8 mouse cellular contexts compared by ENCODE assay signal in the genomic region with DNA sequence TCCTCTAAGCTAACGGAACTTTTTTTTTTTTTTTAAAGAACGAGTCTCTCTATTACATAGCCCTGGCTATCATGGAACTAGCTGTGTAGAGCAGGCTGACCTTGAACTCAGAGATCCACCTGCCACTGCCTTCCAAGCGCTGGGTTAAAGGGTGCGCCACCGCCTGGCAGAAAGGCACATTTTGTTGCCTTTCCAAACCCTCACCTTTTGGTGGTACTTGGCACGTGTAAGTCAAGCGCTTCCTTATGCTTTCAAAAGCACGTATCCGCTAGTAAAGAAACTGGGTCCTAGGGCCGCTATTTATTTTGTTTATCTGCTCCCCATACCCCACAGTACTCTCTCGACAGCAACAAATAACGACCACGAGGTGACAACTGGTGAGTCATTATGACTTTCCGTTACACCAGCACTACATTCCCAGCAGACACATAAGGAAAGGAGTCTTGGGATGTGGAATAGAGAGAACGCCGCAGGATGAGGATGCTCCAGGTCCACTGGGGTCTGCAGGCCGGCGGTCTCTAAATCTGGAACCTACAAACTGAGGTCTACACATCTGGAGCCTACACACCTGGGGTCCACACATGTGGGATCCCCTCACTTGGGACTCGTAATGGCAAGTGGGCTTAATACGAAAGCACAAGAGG. TPM values are rescaled to one million over a fixed set of nuclear protein-coding genes. Genes with fewer than 3 reads are reported as not detected.
DNase-seq lines count a peak whose midpoint lies in the region; ATAC-seq and TF ChIP-seq lines count a peak whose summit lies in the region.

No protein-coding gene starts in this region.

- TF ChIP-seq POLR2A in cortical plate, adult 2 months (IDR thresholded peaks at IDR 0.05; ENCODE audit: extremely low read depth, insufficient read depth, low read length), result no peak

- no peaks in the 10 kb centered on the region for H3K9me3 ChIP-seq in heart, postnatal 0 days (replicated peaks; ENCODE audit: control insufficient read depth, low read length)
- no peaks in the 10 kb centered on the region for H3K9me3 ChIP-seq in midbrain, embryonic 11.5 days (ENCODE audit: control insufficient read depth, low read length)

- H3K36me3 ChIP-seq in heart, postnatal 0 days (replicated peaks; ENCODE audit: control insufficient read depth, insufficient read depth, low read length), result no peaks in the 10 kb centered on the region
- no peaks in the 10 kb centered on the region for H3K36me3 ChIP-seq in midbrain, embryonic 11.5 days (ENCODE audit: control insufficient read depth, insufficient read depth, low read length)

- no peak for TF ChIP-seq EP300 in heart, postnatal 0 days (IDR thresholded peaks at IDR 0.05; ENCODE audit: low read depth)

- 4% methylated on average over 20 of the region's 20 CpGs for WGBS in heart, postnatal 0 days
- WGBS in midbrain, embryonic 11.5 days, result 5% methylated on average over 20 of the region's 20 CpGs

- H3K4me3 ChIP-seq in cortical plate, adult 2 months (ENCODE audit: insufficient read depth, low read length), result peak overlapping the region; percentile 57
- peak overlapping the region; percentile 85 for H3K4me3 ChIP-seq in heart, postnatal 0 days (ENCODE audit: low read depth, low read length)
- H3K4me3 ChIP-seq in midbrain, embryonic 11.5 days (ENCODE audit: low read depth, low read length), result peak overlapping the region; percentile 68

- no peaks in the 10 kb centered on the region for H3K4me1 ChIP-seq in cortical plate, adult 2 months (ENCODE audit: control insufficient read depth, insufficient read depth, low read length)
- peaks cover 3% of the 10 kb centered on the region; the same call in 1 of the 2 replicates for H3K4me1 ChIP-seq in heart, postnatal 0 days (ENCODE audit: control insufficient read depth, insufficient read depth)
- peaks cover 3% of the 10 kb centered on the region; the same call in 1 of the 2 replicates for H3K4me1 ChIP-seq in midbrain, embryonic 11.5 days (ENCODE audit: control insufficient read depth, insufficient read depth, low read length)

- H3K4me2 ChIP-seq in heart, postnatal 0 days (ENCODE audit: low read depth, low read length), result peak overlapping the region; percentile 92
- peak overlapping the region; percentile 58 for H3K4me2 ChIP-seq in midbrain, embryonic 11.5 days

- H3K27ac ChIP-seq in cortical plate, adult 2 months (ENCODE audit: insufficient read depth, low read length), result peak overlapping the region; percentile 20; the same call in 1 of the 2 replicates
- peak overlapping the region; percentile 87 for H3K27ac ChIP-seq in heart, postnatal 0 days (ENCODE audit: low read depth)
- peak overlapping the region; percentile 72 for H3K27ac ChIP-seq in midbrain, embryonic 11.5 days (ENCODE audit: low read depth, low read length)

- 0 out of 2 replicates have a peak, but pooled peaks have one; percentile 1 for TF ChIP-seq CTCF in cortical plate, adult 2 months (IDR thresholded peaks at IDR 0.05; ENCODE audit: extremely low read depth, insufficient read depth, low read length)
- TF ChIP-seq CTCF in heart, postnatal 0 days (IDR thresholded peaks at IDR 0.05; ENCODE audit: low read depth), result peak; percentile 36

- no peaks in the 10 kb centered on the region for H3K27me3 ChIP-seq in heart, postnatal 0 days (ENCODE audit: control insufficient read depth, insufficient read depth, low read length)
- no peaks in the 10 kb centered on the region for H3K27me3 ChIP-seq in midbrain, embryonic 11.5 days (ENCODE audit: control insufficient read depth, insufficient read depth, low read length)

- ATAC-seq in heart, postnatal 0 days (ENCODE audit: insufficient read depth, low read depth), result peak; percentile 12; the same call in 1 of the 2 replicates
- ATAC-seq in midbrain, embryonic 11.5 days (ENCODE audit: low FRiP score), result no peak; the same call in 1 of the 2 replicates

- peak overlapping the region; percentile 74 for H3K9ac ChIP-seq in heart, postnatal 0 days (replicated peaks; ENCODE audit: low read depth, low read length)
- H3K9ac ChIP-seq in midbrain, embryonic 11.5 days (ENCODE audit: low read length), result peak overlapping the region; percentile 90

- DNase-seq in 416B (ENCODE audit: low read depth) (peak; percentile 82), MEL-GATA-1-ER (ENCODE audit: extremely low read depth, low read depth) (peak; percentile 90)
- DNase-seq in heart, postnatal 0 days (ENCODE audit: low spot score), result peak; percentile 10
- peak; percentile 50 to 57 for DNase-seq in kidney, postnatal 4 days
- no peak for DNase-seq in midbrain, embryonic 11.5 days (ENCODE audit: low spot score, missing footprints)
- DNase-seq in testis, postnatal 14 days (ENCODE audit: low spot score), result peak; percentile 35
- DNase-seq in left cerebral cortex, adult 9 months (ENCODE audit: low spot score in 2 of 2), result no peak

RNA-seq across cellular contexts. Expression of gene Chd1l, which starts 0.7 kb away (rescaled TPM):
- polyA plus RNA-seq in cortical plate, adult 2 months (2012; rRNA removed), result 7.6 and 7.7 TPM in 2 replicates
- total RNA-seq in heart, postnatal 0 days (2014; rRNA removed; ENCODE audit: low replicate concordance), result 7.6 and 13.0 TPM in 2 replicates
- polyA plus RNA-seq in heart, postnatal 0 days (2015; fragmentation: Nextera tagmentation; extraction: Ambion mirVana), result 10.6 and 11.9 TPM in 2 replicates
- polyA plus RNA-seq in midbrain, embryonic 11.5 days (2014; fragmentation: Nextera tagmentation; extraction: Ambion mirVana), result 20.1 and 20.4 TPM in 2 replicates

RNA-seq across cellular contexts. Expression of gene Fmo5, which starts 19.3 kb away (rescaled TPM):
- 3.1 and 3.4 TPM in 2 replicates for polyA plus RNA-seq in cortical plate, adult 2 months (2012; rRNA removed)
- total RNA-seq in heart, postnatal 0 days (2014; rRNA removed; ENCODE audit: low replicate concordance), result 3.8 and 19.2 TPM in 2 replicates
- polyA plus RNA-seq in heart, postnatal 0 days (2015; fragmentation: Nextera tagmentation; extraction: Ambion mirVana), result 4.6 and 5.0 TPM in 2 replicates
- polyA plus RNA-seq in midbrain, embryonic 11.5 days (2014; fragmentation: Nextera tagmentation; extraction: Ambion mirVana), result 0.40 and 0.77 TPM in 2 replicates

RNA-seq across cellular contexts. Expression of gene Prkab2, which starts 48.7 kb away (rescaled TPM):
- polyA plus RNA-seq in cortical plate, adult 2 months (2012; rRNA removed), result 33.2 and 33.8 TPM in 2 replicates
- total RNA-seq in heart, postnatal 0 days (2014; rRNA removed; ENCODE audit: low replicate concordance), result 12.4 and 17.4 TPM in 2 replicates
- 9.3 and 10.5 TPM in 2 replicates for polyA plus RNA-seq in heart, postnatal 0 days (2015; fragmentation: Nextera tagmentation; extraction: Ambion mirVana)
- 6.4 and 6.9 TPM in 2 replicates for polyA plus RNA-seq in midbrain, embryonic 11.5 days (2014; fragmentation: Nextera tagmentation; extraction: Ambion mirVana)

Comparison
In these comparisons a context has a peak if more than half of its experiments do, and no peak if none do; other contexts are left out.
1. DNase-seq: peak in 416B (single experiment), MEL-GATA-1-ER (single experiment), heart, postnatal 0 days (single experiment), kidney, postnatal 4 days (2 of 2) and testis, postnatal 14 days (single experiment); none in midbrain, embryonic 11.5 days (single experiment) and left cerebral cortex, adult 9 months (0 of 2).
2. H3K27ac ChIP-seq: peak in every context shown above with its lines; median percentile 87 in heart, postnatal 0 days; 72 in midbrain, embryonic 11.5 days; 20 in cortical plate, adult 2 months.
3. Peak in every context shown above with its lines, with median percentiles within 50 percentile points of each other: H3K4me3 ChIP-seq.